Mouse (Mus musculus): ENCODE results near the gene Gtf2ird1. TPM values are rescaled to one million over a fixed set of nuclear protein-coding genes. Genes with fewer than 3 reads are reported as not detected.

The Gtf2ird1 gene
- polyA plus RNA-seq, 1 experiment, result 9.6 TPM

DNA sequence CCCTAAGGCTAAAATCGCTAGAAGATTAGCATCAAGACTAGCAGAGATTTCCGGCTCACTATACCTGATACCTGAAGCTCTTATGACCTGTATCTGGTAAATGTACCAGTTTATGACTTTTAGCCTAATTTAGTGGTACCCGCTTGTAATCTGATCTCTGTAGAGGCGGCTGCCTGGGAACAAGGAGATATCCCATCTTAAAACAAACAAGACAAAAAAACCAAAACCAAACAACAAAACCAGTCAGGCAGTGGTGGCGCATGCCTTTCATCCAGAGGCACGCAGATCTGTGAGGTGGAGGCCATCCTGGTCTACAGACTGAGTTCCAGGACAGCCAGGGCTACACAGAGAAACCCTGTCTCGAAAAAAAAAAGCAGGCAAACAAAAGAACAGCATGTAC lies 134.8 kb downstream of the Gtf2ird1 start:
- H3K27ac ChIP-seq (ENCODE audit: insufficient read depth, low read depth, low read length), result no peak overlapping the region
- peaks cover 9% of the 10 kb centered on the region for H3K4me1 ChIP-seq (ENCODE audit: control insufficient read depth, insufficient read depth, low read length)
- no peak overlapping the region for H3K4me3 ChIP-seq (ENCODE audit: insufficient read depth, low read length)
- TF ChIP-seq CTCF (IDR thresholded peaks at IDR 0.05; ENCODE audit: low read depth, low read length) (no peak), POLR2A (IDR thresholded peaks at IDR 0.05; ENCODE audit: borderline replicate concordance, low read depth, low read length) (no peak)

- no peak overlapping the region for H3K4me3 ChIP-seq (ENCODE audit: insufficient read depth, low read length)
- no peak overlapping the region for H3K27ac ChIP-seq (ENCODE audit: insufficient read depth, low read depth, low read length)
- H3K4me1 ChIP-seq (ENCODE audit: control insufficient read depth, insufficient read depth, low read length), result peaks cover 13% of the 10 kb centered on the region
- TF ChIP-seq CTCF (IDR thresholded peaks at IDR 0.05; ENCODE audit: low read depth, low read length), result no peak
- TF ChIP-seq POLR2A (IDR thresholded peaks at IDR 0.05; ENCODE audit: borderline replicate concordance, low read depth, low read length), result no peak
These were observed 137.6 kb downstream of the Gtf2ird1 start for GRCm38 (mm10) chr5:134318903-134319302.

DNA sequence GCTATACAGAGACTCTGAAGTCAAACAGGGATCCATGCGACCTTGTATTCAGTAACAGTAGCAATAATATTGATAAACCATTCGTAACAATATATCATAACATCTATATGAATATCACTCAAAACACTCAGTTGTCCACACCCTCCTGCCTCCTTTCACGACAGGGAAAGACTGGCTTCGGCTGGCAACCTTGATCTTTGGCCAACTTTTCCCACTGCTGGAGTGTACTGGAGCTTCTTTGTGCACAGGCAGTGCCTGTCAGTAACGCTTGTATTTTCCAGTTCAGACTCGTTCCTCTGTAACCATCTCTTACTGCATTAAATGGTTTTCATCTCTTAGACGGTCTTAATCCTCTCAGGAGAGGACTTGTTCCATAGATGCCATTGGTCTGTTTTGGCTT lies 139.8 kb downstream of the Gtf2ird1 start:
- TF ChIP-seq POLR2A (IDR thresholded peaks at IDR 0.05; ENCODE audit: borderline replicate concordance, low read depth, low read length) (no peak), CTCF (IDR thresholded peaks at IDR 0.05; ENCODE audit: low read depth, low read length) (no peak)
- peaks cover 19% of the 10 kb centered on the region for H3K4me1 ChIP-seq (ENCODE audit: control insufficient read depth, insufficient read depth, low read length)

DNA sequence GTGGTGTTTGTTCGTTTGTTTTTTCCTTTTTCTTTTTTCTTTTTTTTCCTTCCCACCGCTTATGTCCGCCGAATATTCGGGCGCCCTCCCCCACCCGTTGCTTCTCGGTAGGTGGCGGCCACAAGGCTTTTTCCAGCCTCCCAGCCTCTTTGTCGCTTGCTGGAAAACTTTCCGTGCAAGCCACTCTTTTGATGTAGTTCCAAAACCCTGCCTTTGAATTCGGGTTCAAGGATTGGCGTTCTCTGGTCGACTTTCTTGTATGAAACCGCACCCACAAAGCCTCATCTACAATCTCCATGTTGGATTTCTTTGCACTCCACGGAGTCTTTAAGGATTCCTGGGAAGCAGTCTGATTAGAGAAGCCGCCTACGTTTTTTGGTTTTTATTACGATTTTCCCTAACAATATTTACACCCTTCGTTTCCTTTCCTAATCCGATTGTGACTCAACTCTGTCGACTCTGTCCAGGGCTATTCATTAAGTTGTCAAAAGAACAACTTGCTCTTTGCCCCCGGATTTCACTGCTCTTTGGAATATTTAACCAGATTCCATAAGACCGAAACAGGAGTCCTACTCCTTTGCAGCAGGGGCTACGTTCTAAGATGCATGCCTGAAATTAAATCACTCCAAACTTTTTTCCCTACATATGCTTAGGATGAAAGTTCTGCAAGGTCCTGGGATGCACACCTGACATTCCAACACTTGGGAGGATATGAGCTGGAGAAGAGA lies 140.7 kb downstream of the Gtf2ird1 start:
- peak overlapping the region; percentile 94 for H3K27ac ChIP-seq (ENCODE audit: insufficient read depth, low read depth, low read length)
- H3K4me1 ChIP-seq (ENCODE audit: control insufficient read depth, insufficient read depth, low read length), result peaks cover 19% of the 10 kb centered on the region
- no peak for TF ChIP-seq CTCF (IDR thresholded peaks at IDR 0.05; ENCODE audit: low read depth, low read length)
- TF ChIP-seq POLR2A (IDR thresholded peaks at IDR 0.05; ENCODE audit: borderline replicate concordance, low read depth, low read length), result no peak
- H3K4me3 ChIP-seq (ENCODE audit: insufficient read depth, low read length), result peak overlapping the region; percentile 76

More for the DNA sequence above, 139.8 kb downstream of the Gtf2ird1 start:
- no peak overlapping the region for H3K27ac ChIP-seq (ENCODE audit: insufficient read depth, low read depth, low read length)
- no peak overlapping the region for H3K4me3 ChIP-seq (ENCODE audit: insufficient read depth, low read length)

- peak within 1 kb of the TSS; percentile 94 for H3K27ac ChIP-seq (ENCODE audit: insufficient read depth, low read depth, low read length)
- H3K4me3 ChIP-seq (ENCODE audit: insufficient read depth, low read length), result peak within 1 kb of the TSS; percentile 93
- TF ChIP-seq POLR2A (IDR thresholded peaks at IDR 0.05; ENCODE audit: borderline replicate concordance, low read depth, low read length) (no peak), CTCF (IDR thresholded peaks at IDR 0.05; ENCODE audit: low read depth, low read length) (no peak)
- peaks cover 13% of the 10 kb centered on the region for H3K4me1 ChIP-seq (ENCODE audit: control insufficient read depth, insufficient read depth, low read length)
These were observed 141.6 kb downstream of the Gtf2ird1 start, which contains the start of gene Gtf2i for GRCm38 (mm10) chr5:134314688-134315622. TSS of gene Gtf2i (minus strand) at chr5:134314760.

DNA sequence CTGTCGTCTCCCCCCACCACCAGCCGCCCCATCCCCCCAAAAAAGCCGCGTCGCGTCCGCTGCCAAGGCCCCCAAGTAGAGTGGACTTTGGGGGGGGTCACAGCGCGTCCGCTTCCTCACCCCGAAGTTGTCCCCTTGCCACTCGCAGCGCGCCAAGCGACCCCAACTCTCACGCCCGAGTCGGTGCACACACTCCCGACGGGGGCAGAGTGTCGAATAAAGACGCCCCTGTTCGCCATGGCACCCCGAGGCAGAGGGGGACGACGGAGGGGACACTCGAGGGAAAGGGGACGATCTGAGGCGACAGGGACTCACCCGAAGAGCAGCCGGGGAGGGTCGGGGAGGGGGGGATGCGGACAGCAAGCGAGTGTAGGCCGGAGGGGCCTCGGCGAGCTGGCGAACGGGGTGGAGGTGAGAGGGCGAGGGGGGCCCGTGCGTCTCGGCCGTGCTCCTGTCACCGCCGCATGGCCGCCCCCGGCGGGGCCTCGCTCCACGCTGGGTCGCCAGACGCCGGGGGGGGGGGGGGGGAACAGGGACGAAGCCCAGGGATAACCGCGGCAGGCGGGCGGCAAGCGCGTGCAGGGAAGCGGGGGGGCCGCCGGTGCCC lies 142.3 kb downstream of the Gtf2ird1 start:
- Histone ChIP-seq H3K4me3 (ENCODE audit: insufficient read depth, low read length) (peak overlapping the region; percentile 93), H3K4me1 (ENCODE audit: control insufficient read depth, insufficient read depth, low read length) (peaks cover 13% of the 10 kb centered on the region), H3K27ac (ENCODE audit: insufficient read depth, low read depth, low read length) (peak overlapping the region; percentile 87)
- TF ChIP-seq POLR2A (IDR thresholded peaks at IDR 0.05; ENCODE audit: borderline replicate concordance, low read depth, low read length) (no peak), CTCF (IDR thresholded peaks at IDR 0.05; ENCODE audit: low read depth, low read length) (no peak)

DNA sequence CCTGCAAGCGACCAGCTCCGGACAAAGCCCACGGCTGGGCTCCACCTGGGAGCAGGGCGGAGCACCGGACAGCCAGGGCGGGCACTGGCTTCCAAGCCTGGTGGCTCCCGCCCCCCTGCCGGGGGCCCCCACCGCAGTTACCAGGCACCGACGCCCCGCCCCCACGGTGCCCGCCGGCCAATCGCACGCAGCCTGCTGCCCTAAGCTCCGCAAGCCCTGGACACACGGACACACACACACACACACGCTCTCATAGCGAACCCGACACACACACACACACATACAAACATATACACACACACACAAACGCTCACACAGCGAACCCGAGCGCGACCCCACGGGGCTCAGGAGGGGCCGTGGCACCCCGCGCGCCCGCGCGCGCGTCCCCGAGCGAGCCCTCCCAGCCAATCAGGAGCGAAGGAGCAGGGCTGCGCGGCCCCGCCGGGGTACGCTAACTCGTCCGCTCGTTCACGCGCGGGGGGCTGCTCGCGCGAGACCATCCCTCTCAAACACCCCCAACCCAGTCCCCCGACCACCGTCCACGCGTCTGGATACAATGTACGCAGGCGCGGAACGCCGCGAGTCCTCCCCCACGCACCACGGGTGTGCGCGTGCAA lies 143.0 kb downstream of the Gtf2ird1 start:
- H3K27ac ChIP-seq (ENCODE audit: insufficient read depth, low read depth, low read length), result peak overlapping the region; percentile 87
- no peak for TF ChIP-seq POLR2A (IDR thresholded peaks at IDR 0.05; ENCODE audit: borderline replicate concordance, low read depth, low read length)
- TF ChIP-seq CTCF (IDR thresholded peaks at IDR 0.05; ENCODE audit: low read depth, low read length), result no peak
- peaks cover 13% of the 10 kb centered on the region for H3K4me1 ChIP-seq (ENCODE audit: control insufficient read depth, insufficient read depth, low read length)
- H3K4me3 ChIP-seq (ENCODE audit: insufficient read depth, low read length), result peak overlapping the region; percentile 93

GRCm38 (mm10) chr5:134312691-134313450 lies 143.6 kb downstream of the Gtf2ird1 start:
- Histone ChIP-seq H3K4me1 (ENCODE audit: control insufficient read depth, insufficient read depth, low read length) (peaks cover 13% of the 10 kb centered on the region), H3K27ac (ENCODE audit: insufficient read depth, low read depth, low read length) (peak overlapping the region; percentile 76), H3K4me3 (ENCODE audit: insufficient read depth, low read length) (peak overlapping the region; percentile 93)
- TF ChIP-seq CTCF (IDR thresholded peaks at IDR 0.05; ENCODE audit: low read depth, low read length), result no peak
- no peak for TF ChIP-seq POLR2A (IDR thresholded peaks at IDR 0.05; ENCODE audit: borderline replicate concordance, low read depth, low read length)

All from bone marrow macrophage, adult 2 months (primary cell).